Mouse (Mus musculus) forebrain, postnatal 0 days (tissue): ENCODE measurements around the gene 1110059E24Rik. TPM values are rescaled to one million over a fixed set of nuclear protein-coding genes. Genes with fewer than 3 reads are reported as not detected.

Experiments used
- ATAC-seq: fragments of 200-750 bp; cut with Nextera tagmentation; 2 replicates; pipeline ENCODE4 v1.8.0; 2017; ENCODE audit warnings: mild to moderate bottlenecking, moderate library complexity
- DNase-seq: peaks from one replicate; pipeline ENCODE4 v3.0.0-alpha.2; 2015
- H3K27ac ChIP-seq: fragments of 300-500 bp; sonication (generic); 2 replicates; pipeline ENCODE4 v1.5.1; 2014; ENCODE audit warnings: low read depth, mild to moderate bottlenecking, antibody characterized with exemption, low read length, moderate library complexity, mixed read lengths
- H3K27me3 ChIP-seq: fragments of 300-500 bp; sonication (generic); 2 replicates; pipeline ENCODE4 v1.6.1; 2014; ENCODE audit warnings: mild to moderate bottlenecking, low read length, mixed read lengths; ENCODE audit not compliant: insufficient read depth
- H3K36me3 ChIP-seq: fragments of 300-500 bp; sonication (generic); 2 replicates; pipeline ENCODE4 v1.6.1; 2014; ENCODE audit warnings: mild to moderate bottlenecking, moderate library complexity; ENCODE audit not compliant: insufficient read depth
- H3K4me1 ChIP-seq: fragments of 300-500 bp; sonication (generic); 2 replicates; pipeline ENCODE4 v1.6.1; 2014; ENCODE audit warnings: antibody characterized with exemption; ENCODE audit not compliant: insufficient read depth
- H3K4me2 ChIP-seq: fragments of 300-500 bp; sonication (generic); 2 replicates; pipeline ENCODE4 v1.6.1; 2014; ENCODE audit warnings: low read depth, mild to moderate bottlenecking, moderate library complexity
- H3K4me3 ChIP-seq: fragments of 300-500 bp; sonication (generic); 2 replicates; pipeline ENCODE4 v1.5.1; 2014; ENCODE audit warnings: low read depth, low read length, mixed read lengths
- H3K9ac ChIP-seq: fragments of 300-500 bp; sonication (generic); 2 replicates; pipeline ENCODE4 v1.6.1; 2014; ENCODE audit warnings: mild to moderate bottlenecking
- H3K9me3 ChIP-seq: fragments of 300-500 bp; sonication (generic); 2 replicates; pipeline ENCODE4 v1.6.1; 2016; ENCODE audit warnings: low read length
- CTCF ChIP-seq: sonication (generic); IDR thresholded peaks from 2 replicates; pipeline ENCODE4 v1.5.1; 2016; ENCODE audit warnings: antibody characterized with exemption, control low read depth, low read depth
- WGBS: fragments of 180-500 bp; shearing (Covaris S2); extraction: QIAGEN DNeasy Blood & Tissue Kit; methylation state at CpG from one replicate; pipeline ENCODE4 v1.1.7; 2014; 5-methylcytosine and 5-hydroxymethylcytosine counted together
- polyA plus RNA-seq: library from polyadenylated mRNA; unstranded; fragments of >200 nt; fragmentation: Nextera tagmentation; extraction: Ambion mirVana; gene quantifications from 2 replicates; pipeline ENCODE4 v1.2.1, GENCODE M21; 2015
- total RNA-seq: library from RNA; depleted of rRNA; stranded (reverse); fragments of >200 nt; gene quantifications from 2 replicates; pipeline ENCODE4 v1.2.3, GENCODE M21; 2014

The 1110059E24Rik gene
- total and polyA plus RNA-seq, 2 experiments from 2014 or later = 45.8 to 56.9 TPM

DNA sequence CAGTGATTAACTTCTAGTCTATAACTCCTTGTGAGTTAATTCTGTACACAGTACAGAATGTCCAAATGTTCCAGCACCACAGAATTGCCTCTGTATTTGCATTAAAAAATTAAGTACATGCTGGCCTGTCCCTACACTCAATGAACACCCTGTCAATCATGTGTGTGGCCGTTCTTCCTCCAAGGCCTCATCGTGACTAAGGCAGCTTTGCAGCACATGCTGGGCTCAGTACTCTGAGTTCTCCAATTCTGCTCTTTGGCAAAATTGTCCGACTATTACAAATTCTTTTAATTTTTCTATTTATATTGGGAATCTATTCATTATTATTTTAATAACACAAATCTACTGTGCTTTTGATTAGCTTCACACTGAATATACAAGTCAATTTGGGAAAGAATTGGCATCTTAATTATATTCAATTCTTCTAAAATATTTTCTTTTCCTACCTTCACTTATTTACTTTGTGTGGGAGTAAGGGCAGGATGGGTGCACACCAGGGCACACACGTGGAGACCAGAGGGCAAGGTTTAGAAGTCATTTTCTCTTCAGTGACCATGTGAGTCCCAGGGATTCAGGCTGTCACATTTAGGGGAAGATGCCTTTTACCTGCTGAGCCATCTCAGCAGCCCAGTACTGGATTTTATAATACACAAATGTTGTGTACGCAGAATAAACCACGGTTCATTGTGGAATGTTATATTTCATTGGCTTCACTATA, 26.3 kb downstream of the 1110059E24Rik start:
- DNase-seq (no peak), ATAC-seq (no peak)
- no peaks in the 10 kb centered on the region for H3K4me1 ChIP-seq
- H3K4me3 ChIP-seq = no peak overlapping the region
- 87% methylated on average over 6 of the region's 6 CpGs for WGBS
- H3K36me3 ChIP-seq = no peaks in the 10 kb centered on the region
- no peak overlapping the region for H3K9ac ChIP-seq
- H3K27me3 ChIP-seq = no peaks in the 10 kb centered on the region
- H3K27ac ChIP-seq = no peak overlapping the region
- no peaks in the 10 kb centered on the region for H3K9me3 ChIP-seq
- H3K4me2 ChIP-seq = no peak overlapping the region
- TF ChIP-seq CTCF = no peak

GRCm38 (mm10) chr19:21624148-21624535, 28.6 kb downstream of the 1110059E24Rik start:
- Histone ChIP-seq H3K36me3 (no peaks in the 10 kb centered on the region), H3K27ac (no peak overlapping the region), H3K4me3 (no peak overlapping the region), H3K4me2 (no peak overlapping the region), H3K27me3 (no peaks in the 10 kb centered on the region), H3K9ac (no peak overlapping the region), H3K4me1 (no peaks in the 10 kb centered on the region), H3K9me3 (no peaks in the 10 kb centered on the region)
- DNase-seq (no peak), ATAC-seq (no peak)
- 92% methylated on average over 4 of the region's 4 CpGs for WGBS
- no peak for TF ChIP-seq CTCF

- Histone ChIP-seq H3K27ac (no peak overlapping the region), H3K36me3 (no peaks in the 10 kb centered on the region), H3K4me2 (no peak overlapping the region), H3K4me1 (no peaks in the 10 kb centered on the region), H3K27me3 (no peaks in the 10 kb centered on the region), H3K9ac (no peak overlapping the region), H3K4me3 (no peak overlapping the region), H3K9me3 (no peaks in the 10 kb centered on the region)
- DNase-seq = no peak
- no peak for ATAC-seq
- TF ChIP-seq CTCF = no peak
- 77% methylated on average over 3 of the region's 3 CpGs for WGBS
Observed at GRCm38 (mm10) chr19:21623410-21624147, 29.2 kb downstream of the 1110059E24Rik start.

DNA sequence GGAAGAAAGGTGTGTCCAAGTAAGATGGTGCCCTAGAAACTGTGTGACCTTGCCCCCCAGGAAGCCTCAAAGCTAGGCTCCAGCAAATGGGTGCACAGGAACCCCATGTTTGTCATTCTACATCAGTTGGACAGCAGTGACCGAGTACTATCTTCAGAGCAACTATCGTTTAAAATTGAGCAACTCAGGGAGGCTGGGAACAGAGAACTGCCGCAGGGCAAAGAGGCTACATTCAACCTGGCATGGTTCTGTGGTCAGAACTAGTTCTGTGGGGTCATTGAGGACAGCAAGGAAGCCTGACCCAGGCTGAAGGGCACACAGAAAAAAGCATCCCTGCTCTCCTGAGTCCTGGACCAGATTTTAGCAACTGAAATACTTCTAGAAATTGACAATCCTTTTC, 37.0 kb downstream of the 1110059E24Rik start:
- H3K36me3 ChIP-seq = no peaks in the 10 kb centered on the region
- no peak overlapping the region for H3K9ac ChIP-seq
- no peak overlapping the region for H3K27ac ChIP-seq
- H3K27me3 ChIP-seq = no peaks in the 10 kb centered on the region
- ATAC-seq (no peak), DNase-seq (no peak)
- TF ChIP-seq CTCF = no peak
- no peak overlapping the region for H3K4me3 ChIP-seq
- no peaks in the 10 kb centered on the region for H3K9me3 ChIP-seq
- no peak overlapping the region for H3K4me2 ChIP-seq
- 92% methylated on average over 3 of the region's 3 CpGs for whole genome bisulfite sequencing
- no peaks in the 10 kb centered on the region for H3K4me1 ChIP-seq

GRCm38 (mm10) chr19:21611725-21612575, 40.8 kb downstream of the 1110059E24Rik start:
- Histone ChIP-seq H3K27me3 (no peaks in the 10 kb centered on the region), H3K4me3 (no peak overlapping the region), H3K4me1 (no peaks in the 10 kb centered on the region), H3K4me2 (no peak overlapping the region), H3K9me3 (no peaks in the 10 kb centered on the region), H3K36me3 (no peaks in the 10 kb centered on the region), H3K9ac (no peak overlapping the region), H3K27ac (no peak overlapping the region)
- 36% methylated on average over 9 of the region's 9 CpGs for WGBS
- TF ChIP-seq CTCF = no peak
- no peak for DNase-seq
- no peak for ATAC-seq

DNA sequence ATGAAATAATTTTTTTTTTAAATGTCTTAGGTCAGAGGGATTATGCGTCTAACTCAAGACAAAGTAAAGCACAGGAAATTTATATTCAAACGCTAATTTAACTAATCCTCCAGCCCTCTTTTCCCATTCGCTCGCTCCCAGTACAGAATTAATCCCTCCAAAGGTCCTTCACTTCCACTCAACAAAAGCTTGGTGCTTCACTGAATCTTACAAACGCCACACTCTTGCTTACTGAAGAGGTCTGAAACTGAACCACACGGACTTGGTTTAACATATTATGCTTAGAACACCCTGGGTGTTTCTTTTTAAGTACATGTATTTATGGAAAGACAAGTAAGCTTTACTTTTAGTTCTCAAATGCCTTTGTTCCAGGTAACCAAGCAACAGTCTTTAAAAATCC, 41.5 kb downstream of the 1110059E24Rik start:
- Histone ChIP-seq H3K9me3 (no peaks in the 10 kb centered on the region), H3K4me1 (no peaks in the 10 kb centered on the region), H3K9ac (no peak overlapping the region), H3K36me3 (no peaks in the 10 kb centered on the region), H3K27me3 (no peaks in the 10 kb centered on the region), H3K4me3 (no peak overlapping the region), H3K27ac (no peak overlapping the region), H3K4me2 (no peak overlapping the region)
- no peak for TF ChIP-seq CTCF
- 20% methylated on average over 6 of the region's 6 CpGs for WGBS
- no peak for ATAC-seq
- DNase-seq = no peak
